Mouse (Mus musculus) v-Abl transformed pro-B cells (cell line): ENCODE data around the gene Arhgap45.
"Not testable (repeated sequence)": the region's sequence is repeated elsewhere in the genome, so short reads cannot be mapped to it uniquely, and the experiment has no call there.

Source experiments
- in situ Hi-C, 2 experiments: fragments of 400-800 bp; cut with MboI; formaldehyde crosslinking; loops; one replicate each; pipeline ENCODE4 v1.15.1; 2025; ENCODE audit not compliant: unreplicated experiment in 2 of 2

The Arhgap45 gene

DNA sequence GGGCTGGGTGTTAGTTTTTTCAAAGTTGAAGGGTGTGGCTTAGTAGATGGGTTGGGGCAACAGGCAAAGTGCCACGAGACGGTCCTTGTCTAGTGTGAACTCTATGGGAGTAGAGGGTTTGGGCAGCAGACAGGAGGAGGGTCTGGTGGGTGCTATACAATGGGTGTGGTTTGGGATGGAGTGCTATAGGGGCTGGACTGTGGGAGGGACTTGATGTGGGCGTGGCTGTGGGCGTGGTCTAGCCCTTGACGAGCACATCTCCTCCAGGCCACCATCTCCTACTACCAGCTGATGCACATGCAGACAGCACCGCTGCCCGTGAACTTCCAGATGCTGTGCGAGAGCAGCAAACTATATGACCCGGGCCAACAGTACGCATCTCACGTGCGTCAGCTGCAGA, 9.4 kb downstream of the Arhgap45 start:
- in situ Hi-C loops = no loop called here

- in situ Hi-C loops = no loop called here
Observed at GRCm38 (mm10) chr10:80027681-80028520, 11.4 kb downstream of the Arhgap45 start.

DNA sequence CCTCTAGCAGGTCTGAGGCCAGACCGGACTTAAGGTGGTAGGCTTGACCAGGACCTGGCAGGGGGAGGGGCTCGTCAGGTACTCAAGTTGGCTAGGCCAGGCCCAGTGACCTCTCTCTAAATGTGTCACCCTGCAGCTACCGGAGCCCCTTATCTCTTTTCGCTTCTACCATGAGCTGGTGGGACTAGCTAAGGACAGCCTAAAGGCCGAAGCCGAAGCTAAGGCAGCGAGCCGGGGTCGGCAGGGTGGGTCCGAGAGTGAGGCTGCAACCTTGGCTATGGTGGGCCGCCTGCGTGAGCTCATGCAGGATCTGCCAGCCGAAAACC, 12.0 kb downstream of the Arhgap45 start:
- in situ Hi-C loops = no loop called here

DNA sequence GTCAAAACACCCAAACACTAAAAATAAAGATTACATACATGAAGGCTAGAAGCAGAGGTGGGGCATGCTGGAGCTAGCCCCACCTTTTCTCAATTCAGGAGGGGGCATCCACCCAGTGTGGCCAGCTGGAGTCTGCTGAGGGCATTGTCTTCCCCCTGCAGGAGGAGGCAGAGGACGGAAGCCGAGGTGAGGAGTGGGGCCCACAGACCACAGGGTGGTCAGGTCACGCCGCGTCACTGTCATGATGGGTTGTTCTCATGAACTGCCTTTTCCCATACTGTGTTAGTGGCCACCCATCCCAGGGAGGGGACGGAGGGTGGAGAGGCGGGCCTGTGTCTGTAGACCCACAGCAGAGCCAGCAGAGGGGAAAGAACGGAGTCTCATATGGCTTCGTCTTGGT, 13.7 kb downstream of the Arhgap45 start:
- in situ Hi-C loops = loop anchor here (5.0 kb wide), 1 partner anchor 43 kb away; the partner anchor contains the start of gene Cnn2 (in 2 of the 2)

DNA sequence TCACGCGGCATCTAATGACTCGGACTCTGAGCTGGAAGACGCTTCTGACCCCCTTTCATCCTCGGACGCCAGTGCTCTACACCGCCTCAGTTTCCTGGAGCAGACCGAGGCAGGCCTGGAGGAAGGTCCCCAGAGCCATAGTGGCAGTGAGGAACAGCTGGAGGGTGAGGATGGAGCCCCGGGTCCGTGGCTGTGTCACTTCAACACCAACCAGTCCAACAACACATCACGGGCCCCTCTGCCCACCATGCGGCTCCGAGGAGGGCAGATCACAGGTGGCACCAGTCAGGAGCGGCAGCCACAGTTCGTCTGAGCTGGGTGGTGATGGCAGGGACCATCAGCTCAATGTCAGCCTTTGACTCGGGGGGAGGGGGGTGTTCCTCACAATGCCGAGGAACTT, 14.3 kb downstream of the Arhgap45 start:
- in situ Hi-C loops = loop anchor here (5.0 kb wide), 1 partner anchor 43 kb away; the partner anchor contains the start of gene Cnn2 (in 2 of the 2)

DNA sequence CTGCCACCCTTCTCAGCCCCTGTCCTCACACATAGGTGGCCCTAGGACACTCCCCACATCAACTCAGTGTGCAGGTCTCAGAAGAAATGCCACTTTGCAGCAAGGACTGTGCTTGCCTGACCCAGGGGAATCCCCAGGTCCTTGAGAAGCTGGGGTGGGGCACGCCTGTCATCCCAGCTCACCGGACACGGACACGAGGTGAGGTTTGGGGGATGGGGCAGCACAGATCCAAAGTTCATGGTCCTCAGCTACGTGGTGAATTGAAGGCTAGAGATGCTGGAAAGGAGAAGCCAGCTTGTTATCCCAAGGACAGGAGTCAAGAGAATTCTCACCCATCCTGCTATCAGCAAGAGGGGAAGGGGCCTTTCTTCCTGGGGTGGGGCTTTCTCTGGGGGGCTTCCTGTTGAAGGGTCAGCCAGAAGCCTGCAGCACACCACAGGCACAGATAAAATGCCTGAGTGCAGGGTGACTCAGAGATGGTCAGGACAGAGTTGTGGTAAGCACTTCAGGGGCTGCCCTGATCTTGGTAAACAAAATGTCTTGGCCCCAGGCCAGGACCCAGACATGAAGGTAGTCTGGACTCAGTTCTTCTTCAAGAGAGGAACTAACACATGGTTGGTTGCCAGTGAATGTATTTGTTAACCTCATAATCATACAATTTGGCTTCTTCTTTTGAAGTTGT, 16.5 kb downstream of the Arhgap45 start:
- in situ Hi-C loops = loop anchor here (5.0 kb wide), 1 partner anchor 46 kb away; the partner anchor contains the start of gene Cnn2 (in 2 of the 2)

DNA sequence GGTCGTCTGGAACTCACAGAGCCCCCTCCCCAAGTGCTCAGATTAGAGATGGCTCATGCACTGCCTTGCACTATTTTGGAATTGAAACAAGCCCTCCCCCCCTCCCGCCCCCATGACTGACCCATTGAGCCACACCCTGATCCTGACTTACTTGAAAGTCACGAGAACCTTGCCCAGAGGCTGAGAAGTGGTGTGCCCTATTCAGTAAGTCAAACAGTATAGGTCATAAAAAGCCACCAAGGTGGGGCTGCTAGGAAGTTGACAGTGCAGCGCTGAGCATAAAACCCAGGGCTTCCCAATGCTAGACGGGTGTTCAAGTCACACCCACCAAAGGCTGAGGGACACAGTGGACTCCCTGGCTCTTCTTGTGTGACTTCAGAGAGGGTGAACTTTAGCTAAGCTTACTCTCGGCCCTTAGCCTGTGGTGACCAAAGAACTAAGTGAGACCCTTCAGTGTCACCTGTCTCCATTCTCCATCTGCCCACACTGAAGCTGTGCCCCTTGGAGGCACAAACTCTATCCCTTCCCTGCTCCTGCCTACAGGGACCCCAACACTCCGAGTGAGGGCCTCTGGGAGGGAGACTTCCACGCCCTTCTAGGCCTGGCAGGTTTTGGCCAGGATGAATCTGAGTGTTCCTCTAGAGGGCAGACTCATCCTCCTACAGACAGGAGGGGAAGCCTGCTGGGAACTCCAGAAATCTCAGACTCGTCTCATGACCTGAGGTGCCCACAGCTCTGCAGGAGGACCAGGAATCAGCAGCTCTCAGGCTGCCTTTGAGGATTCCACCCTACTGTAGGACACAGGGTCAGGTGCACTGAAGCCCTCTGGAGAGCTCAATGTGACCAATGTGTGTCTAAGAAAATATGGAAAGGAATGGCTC, 17.3 kb downstream of the Arhgap45 start:
- in situ Hi-C loops = loop anchor here (5.0 kb wide), 1 partner anchor 46 kb away; the partner anchor contains the start of gene Cnn2 (in 2 of the 2)

GRCm38 (mm10) chr10:80035148-80035547, 18.7 kb downstream of the Arhgap45 start:
- in situ Hi-C loops = no loop called here

- in situ Hi-C loops = no loop called here
Observed at GRCm38 (mm10) chr10:80035686-80036085, 19.2 kb downstream of the Arhgap45 start.

GRCm38 (mm10) chr10:80036832-80037231, 20.4 kb downstream of the Arhgap45 start:
- in situ Hi-C loops = no loop called here

GRCm38 (mm10) chr10:80039559-80039979, 23.1 kb downstream of the Arhgap45 start, which contains the start of gene Polr2e:
Polr2e (minus strand) TSS chr10:80039795.
- in situ Hi-C loops = no loop called here

- in situ Hi-C loops = not testable (repeated sequence)
Observed at GRCm38 (mm10) chr10:80041409-80042060, 25.1 kb downstream of the Arhgap45 start.

- in situ Hi-C loops = no loop called here
Observed at GRCm38 (mm10) chr10:80044087-80044486, 27.6 kb downstream of the Arhgap45 start.

DNA sequence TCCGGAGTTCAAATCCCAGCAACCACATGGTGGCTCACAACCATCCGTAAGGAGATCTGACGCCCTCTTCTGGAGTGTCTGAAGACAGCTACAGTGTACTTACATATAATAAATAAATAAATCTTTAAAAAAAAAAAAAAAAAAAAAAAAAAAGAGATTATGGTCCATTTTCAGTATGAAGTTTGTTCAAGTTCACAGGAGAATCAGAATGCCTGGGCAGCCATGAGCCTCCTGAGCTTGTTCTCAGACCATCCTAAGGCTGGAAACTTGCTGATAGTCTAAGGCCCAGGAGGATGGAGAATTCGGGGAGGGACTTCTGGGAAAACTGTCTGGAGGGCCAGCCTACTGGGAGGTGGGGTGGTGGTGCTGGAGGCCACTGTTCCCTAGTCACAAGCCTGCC, 28.9 kb downstream of the Arhgap45 start:
- in situ Hi-C loops = not testable (repeated sequence)

DNA sequence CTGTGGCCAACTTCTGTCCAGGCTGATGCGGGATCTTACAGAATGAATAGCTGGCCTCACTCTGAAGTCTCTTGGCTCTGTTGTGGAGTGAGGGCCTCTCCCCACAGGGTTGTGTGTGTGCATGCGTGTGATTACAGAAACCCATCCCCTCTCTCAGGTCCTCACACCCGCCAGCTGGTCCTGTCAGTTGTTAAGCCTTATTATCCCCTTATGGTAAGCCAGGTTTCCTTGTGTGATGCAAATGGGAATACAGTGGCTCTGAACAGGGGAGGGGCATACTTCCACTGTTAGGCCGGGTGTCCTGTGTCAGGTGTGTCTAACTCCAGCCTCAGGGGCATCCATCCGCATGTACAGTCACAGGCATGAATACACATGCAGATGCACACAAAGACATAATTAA, 29.3 kb downstream of the Arhgap45 start:
- in situ Hi-C loops = no loop called here

DNA sequence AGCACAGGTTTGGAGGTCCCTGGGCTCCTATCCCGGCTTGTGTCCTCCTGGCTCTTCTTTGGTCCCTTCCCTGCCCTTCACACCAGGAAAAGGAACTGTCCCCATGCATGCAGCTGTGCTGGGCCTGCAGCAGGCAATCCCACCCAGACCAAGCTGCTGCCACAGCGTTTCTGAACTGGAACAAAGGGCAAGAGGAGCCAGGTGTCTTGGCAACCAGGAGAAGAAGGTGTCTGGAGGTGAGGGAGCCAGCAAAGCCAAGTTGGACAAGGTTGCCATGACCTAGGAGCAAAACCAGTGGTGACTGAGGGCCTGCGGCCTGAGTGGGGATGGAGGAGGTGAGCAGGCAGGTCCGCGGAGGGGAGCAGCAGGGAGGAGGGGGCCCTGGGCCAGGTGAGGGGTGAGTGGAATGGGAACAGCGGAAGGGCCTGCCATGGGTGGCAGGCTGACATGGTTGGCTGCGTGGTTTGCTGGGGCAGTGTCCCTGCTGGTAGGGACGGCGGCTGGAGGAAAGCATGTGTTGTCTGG, 30.6 kb downstream of the Arhgap45 start, which contains the start of gene Gpx4:
TSS of gene Gpx4 (plus strand) at position 126 of the 525 bp plus-strand sequence.
- in situ Hi-C loops = no loop called here

GRCm38 (mm10) chr10:80048396-80048795, 31.9 kb downstream of the Arhgap45 start:
- in situ Hi-C loops = no loop called here

DNA sequence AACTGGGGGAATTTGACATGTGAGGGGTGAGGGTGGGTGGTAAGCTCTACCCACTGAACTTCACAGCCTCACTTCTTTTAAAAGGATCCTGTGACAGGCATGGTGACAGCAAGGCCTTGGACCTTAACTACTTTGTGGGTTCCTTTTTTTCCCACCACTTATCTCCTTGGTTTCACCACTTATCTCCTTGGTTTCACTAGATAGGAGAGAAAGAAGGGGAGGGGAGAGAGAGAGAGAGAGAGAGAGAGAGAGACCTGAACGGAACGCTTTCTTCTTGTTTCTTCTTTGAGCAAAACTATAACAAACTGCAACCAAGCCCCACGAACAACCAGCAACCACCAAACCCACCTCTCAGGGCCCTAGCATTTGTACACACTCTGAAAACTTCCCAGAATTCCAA, 32.4 kb downstream of the Arhgap45 start:
- in situ Hi-C loops = no loop called here

DNA sequence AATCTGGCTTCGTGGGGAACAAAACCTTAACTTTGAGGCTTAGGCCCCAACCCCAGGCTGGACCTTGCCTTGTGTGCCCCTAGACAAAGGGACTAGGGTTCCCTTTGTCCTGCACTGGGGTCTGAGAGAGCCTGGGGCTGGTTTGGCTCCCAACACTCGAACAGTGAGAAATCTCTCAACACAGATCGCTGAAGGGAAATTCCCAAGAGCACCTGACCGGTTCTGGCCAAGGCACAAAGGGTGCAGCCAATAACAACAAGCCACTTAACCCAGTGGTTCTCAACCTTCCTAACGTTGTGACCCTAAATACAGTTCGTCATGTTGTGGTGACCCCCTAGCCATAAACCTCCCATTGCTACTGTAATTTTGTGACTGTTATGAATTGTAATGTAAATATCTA, 33.8 kb downstream of the Arhgap45 start:
- in situ Hi-C loops = loop anchor here in 1 of 2 experiments (5.0 kb wide), 1 partner anchor 62 kb away; no protein-coding TSS in a partner anchor
